Mouse (Mus musculus) cerebellum, adult 8-10 months (tissue): ENCODE measurements around the gene Timm17a.
A peak's percentile ranks its signal among the peaks of the same experiment; 100 is the strongest.

Experiments used
- DNase-seq: peaks from one replicate; pipeline ENCODE4 v3.0.0; 2022

The Timm17a gene

GRCm38 (mm10) chr1:135313284-135314031 lies at the start of gene Timm17a:
Gene Timm17a (minus strand): TSS chr1:135313778.
- DNase-seq, result peak; percentile 91

GRCm38 (mm10) chr1:135362115-135362514 lies 48.5 kb upstream of the Timm17a start:
- no peak for DNase-seq

GRCm38 (mm10) chr1:135361491-135361890 lies 47.9 kb upstream of the Timm17a start:
- no peak for DNase-seq

GRCm38 (mm10) chr1:135359071-135359470 lies 45.5 kb upstream of the Timm17a start:
- no peak for DNase-seq

- DNase-seq, result no peak
Observed at GRCm38 (mm10) chr1:135351953-135352352, 38.4 kb upstream of the Timm17a start.

- DNase-seq, result no peak
Observed at GRCm38 (mm10) chr1:135347498-135348169, 34.1 kb upstream of the Timm17a start.

GRCm38 (mm10) chr1:135346891-135347290 lies 33.3 kb upstream of the Timm17a start:
- no peak for DNase-seq

- no peak for DNase-seq
Observed at GRCm38 (mm10) chr1:135344026-135344425, 30.4 kb upstream of the Timm17a start.

GRCm38 (mm10) chr1:135341947-135342346 lies 28.4 kb upstream of the Timm17a start:
- no peak for DNase-seq

- DNase-seq, result no peak
Observed at GRCm38 (mm10) chr1:135330578-135330977, 17.0 kb upstream of the Timm17a start.

- DNase-seq, result no peak
Observed at GRCm38 (mm10) chr1:135328368-135328767, 14.8 kb upstream of the Timm17a start.

- no peak for DNase-seq
Observed at GRCm38 (mm10) chr1:135325934-135326333, 12.4 kb upstream of the Timm17a start.

GRCm38 (mm10) chr1:135324571-135324970 lies 11.0 kb upstream of the Timm17a start, which contains the start of gene Lmod1:
Gene Lmod1 (plus strand): TSS chr1:135324807.
- DNase-seq, result no peak

- DNase-seq, result no peak
Observed at GRCm38 (mm10) chr1:135323367-135323901, 9.9 kb upstream of the Timm17a start.

GRCm38 (mm10) chr1:135312201-135312600 lies 1.4 kb downstream of the Timm17a start:
- no peak for DNase-seq

GRCm38 (mm10) chr1:135311356-135311755 lies 2.2 kb downstream of the Timm17a start:
- no peak for DNase-seq

GRCm38 (mm10) chr1:135290908-135291307 lies 22.7 kb downstream of the Timm17a start:
- DNase-seq, result no peak

- DNase-seq, result no peak
Observed at GRCm38 (mm10) chr1:135286311-135286710, 27.3 kb downstream of the Timm17a start.

GRCm38 (mm10) chr1:135283826-135284291 lies 29.7 kb downstream of the Timm17a start, which contains the start of gene Rnpep:
Gene Rnpep (minus strand): TSS chr1:135284084.
- peak; percentile 78 for DNase-seq

GRCm38 (mm10) chr1:135283287-135283825 lies 30.2 kb downstream of the Timm17a start:
- DNase-seq, result no peak

- no peak for DNase-seq
Observed at GRCm38 (mm10) chr1:135282536-135283286, 30.9 kb downstream of the Timm17a start.

- DNase-seq, result no peak
Observed at GRCm38 (mm10) chr1:135281841-135282240, 31.7 kb downstream of the Timm17a start.

GRCm38 (mm10) chr1:135280646-135281045 lies 32.9 kb downstream of the Timm17a start:
- no peak for DNase-seq
